Mouse (Mus musculus) hindbrain, embryonic 11.5 days (tissue): ENCODE measurements around the gene Med12. TPM values are rescaled to one million over a fixed set of nuclear protein-coding genes. Genes with fewer than 3 reads are reported as not detected.

Experiments
- ATAC-seq: fragments of 200-750 bp; cut with Nextera tagmentation; 2 replicates; pipeline ENCODE4 v1.8.0; 2017; ENCODE audit warnings: mild to moderate bottlenecking, moderate TSS enrichment, moderate library complexity; ENCODE audit not compliant: low FRiP score
- DNase-seq: peaks from one replicate; pipeline ENCODE4 v3.0.0-alpha.2; 2015; ENCODE audit warnings: low spot score
- H3K27ac ChIP-seq: fragments of 300-500 bp; sonication (generic); 2 replicates; pipeline ENCODE4 v1.5.1; 2014; ENCODE audit warnings: mild to moderate bottlenecking, low read depth, low read length
- H3K27me3 ChIP-seq: fragments of 300-500 bp; sonication (generic); 2 replicates; pipeline ENCODE4 v1.6.1; 2014; ENCODE audit warnings: mild to moderate bottlenecking, low read length, moderate library complexity, mixed read lengths; ENCODE audit not compliant: control insufficient read depth, insufficient read depth
- H3K36me3 ChIP-seq: fragments of 300-500 bp; sonication (generic); 2 replicates; pipeline ENCODE4 v1.6.1; 2014; ENCODE audit warnings: mild to moderate bottlenecking, low read length, moderate library complexity, mixed read lengths; ENCODE audit not compliant: control insufficient read depth, insufficient read depth
- H3K4me1 ChIP-seq: fragments of 300-500 bp; sonication (generic); replicated peaks from 2 replicates; pipeline ENCODE4 v1.6.1; 2014; ENCODE audit warnings: low read length, mixed read lengths; ENCODE audit not compliant: control insufficient read depth, insufficient read depth
- H3K4me2 ChIP-seq: fragments of 300-500 bp; sonication (generic); replicated peaks from 2 replicates; pipeline ENCODE4 v1.6.1; 2014; ENCODE audit warnings: mild to moderate bottlenecking, low read depth, low read length
- H3K4me3 ChIP-seq: fragments of 300-500 bp; sonication (generic); 2 replicates; pipeline ENCODE4 v1.5.1; 2014; ENCODE audit warnings: low read depth, low read length
- H3K9ac ChIP-seq: fragments of 300-500 bp; sonication (generic); 2 replicates; pipeline ENCODE4 v1.6.1; 2014; ENCODE audit warnings: low read depth, low read length
- H3K9me3 ChIP-seq: fragments of 300-500 bp; sonication (generic); 2 replicates; pipeline ENCODE4 v1.6.1; 2016; ENCODE audit warnings: low read length; ENCODE audit not compliant: control insufficient read depth
- WGBS: fragments of 180-500 bp; shearing (Covaris S2); extraction: QIAGEN DNeasy Blood & Tissue Kit; methylation state at CpG from one replicate; pipeline ENCODE4 v1.1.7; 2014; 5-methylcytosine and 5-hydroxymethylcytosine counted together
- polyA plus RNA-seq: library from polyadenylated mRNA; unstranded; fragments of >200 nt; fragmentation: Nextera tagmentation; extraction: Ambion mirVana; gene quantifications from 2 replicates; pipeline ENCODE4 v1.2.1, GENCODE M21; 2014

The Med12 gene
- 39.0 and 44.3 TPM in 2 replicates for polyA plus RNA-seq

GRCm38 (mm10) chrX:101273875-101274738 is at the start of gene Med12:
Gene Med12, plus strand, starts transcription at chrX:101274030.
- ATAC-seq (peak; percentile 99), DNase-seq (peak; percentile 87)
- whole genome bisulfite sequencing, result 14% methylated on average over 47 of the region's 54 CpGs
- Histone ChIP-seq H3K4me1 (no peaks in the 10 kb centered on the region), H3K27ac (peak within 1 kb of the TSS; percentile 58), H3K36me3 (no peaks in the 10 kb centered on the region), H3K4me3 (peak within 1 kb of the TSS; percentile 51), H3K27me3 (no peaks in the 10 kb centered on the region), H3K9me3 (no peaks in the 10 kb centered on the region), H3K9ac (peak within 1 kb of the TSS; percentile 64), H3K4me2 (peak within 1 kb of the TSS; percentile 44)

GRCm38 (mm10) chrX:101245011-101245410 is 28.8 kb upstream of the Med12 start:
- H3K27ac ChIP-seq, result no peak overlapping the region
- no peak overlapping the region for H3K4me3 ChIP-seq
- H3K9me3 ChIP-seq, result no peaks in the 10 kb centered on the region
- ATAC-seq (no peak), DNase-seq (no peak)
- 29% methylated on average over 1 of the region's 1 CpGs for WGBS
- H3K4me1 ChIP-seq, result no peaks in the 10 kb centered on the region
- H3K36me3 ChIP-seq, result no peaks in the 10 kb centered on the region
- H3K27me3 ChIP-seq, result no peaks in the 10 kb centered on the region
- H3K9ac ChIP-seq, result no peak overlapping the region
- no peak overlapping the region for H3K4me2 ChIP-seq

GRCm38 (mm10) chrX:101253952-101254729 is 19.7 kb upstream of the Med12 start, which contains the start of gene Foxo4:
Gene Foxo4, plus strand, starts transcription at chrX:101254528.
- ATAC-seq, result peak; percentile 83
- H3K27ac ChIP-seq, result no peak within 1 kb of the TSS

GRCm38 (mm10) chrX:101254740-101255139 is 19.1 kb upstream of the Med12 start:
- Histone ChIP-seq H3K4me3 (peak overlapping the region; percentile 45), H3K36me3 (no peaks in the 10 kb centered on the region), H3K4me2 (peak overlapping the region; percentile 67), H3K27ac (no peak overlapping the region), H3K27me3 (no peaks in the 10 kb centered on the region), H3K9me3 (no peaks in the 10 kb centered on the region), H3K9ac (peak overlapping the region; percentile 53), H3K4me1 (no peaks in the 10 kb centered on the region)
- 12% methylated on average over 25 of the region's 26 CpGs for WGBS
- peak; percentile 42; the same call in 1 of the 2 replicates for ATAC-seq
- peak; percentile 22 for DNase-seq

More at GRCm38 (mm10) chrX:101253952-101254729, 19.7 kb upstream of the Med12 start, which contains the start of gene Foxo4:
- Histone ChIP-seq H3K36me3 (no peaks in the 10 kb centered on the region), H3K9me3 (no peaks in the 10 kb centered on the region), H3K4me2 (peak within 1 kb of the TSS; percentile 67), H3K9ac (peak within 1 kb of the TSS; percentile 53), H3K4me3 (peak within 1 kb of the TSS; percentile 45), H3K27me3 (no peaks in the 10 kb centered on the region), H3K4me1 (no peaks in the 10 kb centered on the region)
- DNase-seq, result peak; percentile 86
- WGBS, result 17% methylated on average over 46 of the region's 47 CpGs

- Histone ChIP-seq H3K36me3 (no peaks in the 10 kb centered on the region), H3K4me1 (no peaks in the 10 kb centered on the region; the same call in 1 of the 2 replicates), H3K4me3 (no peak overlapping the region), H3K9me3 (no peaks in the 10 kb centered on the region), H3K9ac (no peak overlapping the region), H3K4me2 (no peak overlapping the region), H3K27ac (no peak overlapping the region), H3K27me3 (no peaks in the 10 kb centered on the region)
- ATAC-seq (no peak), DNase-seq (peak; percentile 9)
- 86% methylated on average over 13 of the region's 13 CpGs for WGBS
Measured at GRCm38 (mm10) chrX:101256603-101257002, 17.2 kb upstream of the Med12 start.

- Histone ChIP-seq H3K9ac (no peak overlapping the region), H3K27ac (peak overlapping the region; percentile 81), H3K4me3 (no peak overlapping the region), H3K9me3 (no peaks in the 10 kb centered on the region), H3K36me3 (no peaks in the 10 kb centered on the region), H3K4me2 (no peak overlapping the region), H3K27me3 (no peaks in the 10 kb centered on the region), H3K4me1 (no peaks in the 10 kb centered on the region; the same call in 1 of the 2 replicates)
- WGBS, result 17% methylated on average over 8 of the region's 13 CpGs
- peak; percentile 58 for DNase-seq
- peak; percentile 85 for ATAC-seq
Measured at GRCm38 (mm10) chrX:101260441-101261325, 13.1 kb upstream of the Med12 start.

- Histone ChIP-seq H3K4me3 (no peak within 1 kb of the TSS), H3K4me1 (no peaks in the 10 kb centered on the region; the same call in 1 of the 2 replicates), H3K9ac (no peak within 1 kb of the TSS), H3K36me3 (no peaks in the 10 kb centered on the region), H3K4me2 (no peak within 1 kb of the TSS), H3K27me3 (no peaks in the 10 kb centered on the region), H3K27ac (no peak within 1 kb of the TSS), H3K9me3 (no peaks in the 10 kb centered on the region)
- WGBS, result 93% methylated on average over 1 of the region's 1 CpGs
- no peak for ATAC-seq
- no peak for DNase-seq
Measured at GRCm38 (mm10) chrX:101263892-101264291, 9.9 kb upstream of the Med12 start, which contains the start of gene Gm614. Gene Gm614, minus strand, starts transcription at chrX:101263992.

- 89% methylated on average over 6 of the region's 6 CpGs for WGBS
- H3K27me3 ChIP-seq, result no peaks in the 10 kb centered on the region
Measured at GRCm38 (mm10) chrX:101266631-101267030, 7.2 kb upstream of the Med12 start.

More at GRCm38 (mm10) chrX:101266631-101267030, 7.2 kb upstream of the Med12 start:
- Histone ChIP-seq H3K4me1 (no peaks in the 10 kb centered on the region), H3K36me3 (no peaks in the 10 kb centered on the region), H3K9me3 (no peaks in the 10 kb centered on the region), H3K27ac (no peak overlapping the region), H3K9ac (no peak overlapping the region), H3K4me2 (no peak overlapping the region), H3K4me3 (no peak overlapping the region)
- DNase-seq (no peak), ATAC-seq (no peak)
